Mouse (Mus musculus): Measurements from ENCODE around the gene Stard10.

DNA sequence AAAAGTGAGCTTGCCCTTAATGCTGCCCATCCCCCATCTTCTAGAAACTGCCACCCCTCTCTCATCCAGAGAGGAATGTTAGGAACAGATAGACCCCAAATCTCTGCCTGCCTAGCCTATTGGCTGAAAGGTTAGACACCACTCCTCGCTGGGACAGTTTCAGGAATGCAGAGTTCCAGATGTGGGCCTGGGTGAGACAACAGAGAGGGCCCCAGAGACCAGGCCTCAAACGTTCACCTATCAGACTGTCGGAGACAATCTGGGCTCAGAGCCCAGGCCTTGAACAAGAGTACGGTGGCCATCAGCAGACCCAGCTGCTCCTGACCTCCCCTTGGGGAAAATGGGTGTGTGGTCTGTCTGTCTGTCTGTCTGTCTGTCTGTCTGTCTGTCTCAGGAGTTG is 76.1 kb downstream of the Stard10 start:
- TF ChIP-seq CTCF (IDR thresholded peaks at IDR 0.05; ENCODE audit: low read depth, low read length) (no peak), POLR2A (IDR thresholded peaks at IDR 0.05; ENCODE audit: extremely low read depth, insufficient read depth, low read length) (no peak)

Measured in liver, adult 2 months (tissue).